ENCODE assay signal across 1 mouse cellular context in the genomic region with DNA sequence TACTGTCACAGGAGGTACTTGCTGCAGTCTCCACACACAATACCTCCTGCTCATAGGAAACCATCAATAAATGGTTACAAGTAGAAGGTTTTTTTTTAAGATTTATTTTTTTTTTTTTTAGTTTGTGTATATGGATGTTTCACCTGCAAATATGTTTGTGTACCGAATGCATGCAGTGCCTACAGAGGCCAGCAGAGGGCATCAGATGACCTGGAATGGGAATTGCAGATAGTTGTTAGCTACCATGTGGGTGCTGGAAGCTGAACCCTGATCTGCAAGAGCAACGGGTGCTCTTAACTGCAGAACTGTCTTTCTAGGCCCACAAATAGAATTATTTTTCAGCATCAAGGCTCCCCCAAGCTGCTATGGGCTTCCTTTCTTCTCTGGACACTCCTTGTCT.
A peak's percentile ranks its signal among the peaks of the same experiment; 100 is the strongest.
TF ChIP-seq lines count a peak whose summit lies in the region.

No protein-coding gene starts in this region.

TF ChIP-seq in MEL, 35 proteins besides CTCF, POLR2A, EP300 and RAD21:
- peak; percentile 53 for TF ChIP-seq SMC3 (IDR thresholded peaks at IDR 0.05; ENCODE audit: low read depth, low read length)
- no peak for TF ChIP-seq GATA1 (IDR thresholded peaks at IDR 0.05; ENCODE audit: low read depth, low read length)
- TF ChIP-seq ZC3H11A (IDR thresholded peaks at IDR 0.05; ENCODE audit: low read depth, low read length), result peak; percentile 24; the same call in 1 of the 2 replicates
